10 mouse cellular contexts compared by ENCODE assay signal in genomic region chr10:80887181-80887580, GRCm38 (mm10). TPM values are rescaled to one million over a fixed set of nuclear protein-coding genes. Genes with fewer than 3 reads are reported as not detected.
DNase-seq lines count a peak whose midpoint lies in the region; ATAC-seq and TF ChIP-seq lines count a peak whose summit lies in the region.
"Had no signal": no experiment of that assay in that cellular context is flagged by ENCODE, and none has a peak within 500 bp of the region (broad histone marks: within the 10 kb centered on the region; RNA-seq: fewer than 3 reads in every experiment).

No protein-coding gene starts in this region.

- no peaks in the 10 kb centered on the region for H3K4me1 ChIP-seq in midbrain, postnatal 0 days (ENCODE audit: insufficient read depth, low read length)
- no peaks in the 10 kb centered on the region for H3K4me1 ChIP-seq in midbrain, embryonic 16.5 days (ENCODE audit: control insufficient read depth, insufficient read depth, low read length)
- H3K4me1 ChIP-seq in embryonic facial prominence, embryonic 10.5 days = no peaks in the 10 kb centered on the region
- H3K4me1 ChIP-seq in midbrain, embryonic 13.5 days (replicated peaks) = no peaks in the 10 kb centered on the region

- no peak overlapping the region for H3K27ac ChIP-seq in midbrain, postnatal 0 days (ENCODE audit: low read depth, low read length)
- H3K27ac ChIP-seq in midbrain, embryonic 16.5 days (ENCODE audit: low read length) = no peak overlapping the region
- H3K27ac ChIP-seq in embryonic facial prominence, embryonic 10.5 days (replicated peaks) = no peak overlapping the region
- no peak overlapping the region for H3K27ac ChIP-seq in midbrain, embryonic 13.5 days

- intact Hi-C loops in left cerebral cortex, postnatal 25 days (cut with DNase I) = no loop called here

- no peak overlapping the region for H3K9ac ChIP-seq in midbrain, postnatal 0 days (replicated peaks; ENCODE audit: low read length, poor library complexity, severe bottlenecking)
- no peak overlapping the region for H3K9ac ChIP-seq in midbrain, embryonic 16.5 days (ENCODE audit: low read depth, low read length)
- no peak overlapping the region for H3K9ac ChIP-seq in midbrain, embryonic 13.5 days (replicated peaks)

- H3K36me3 ChIP-seq in midbrain, postnatal 0 days (ENCODE audit: insufficient read depth, low read length) = no peaks in the 10 kb centered on the region
- no peaks in the 10 kb centered on the region for H3K36me3 ChIP-seq in midbrain, embryonic 16.5 days (ENCODE audit: control insufficient read depth, insufficient read depth, low read length)
- H3K36me3 ChIP-seq in embryonic facial prominence, embryonic 10.5 days (replicated peaks) = no peaks in the 10 kb centered on the region
- H3K36me3 ChIP-seq in midbrain, embryonic 13.5 days = no peaks in the 10 kb centered on the region

- no peak overlapping the region for H3K4me3 ChIP-seq in midbrain, postnatal 0 days (ENCODE audit: low read depth, low read length)
- no peak overlapping the region for H3K4me3 ChIP-seq in midbrain, embryonic 16.5 days (ENCODE audit: low read depth, low read length)
- no peak overlapping the region for H3K4me3 ChIP-seq in embryonic facial prominence, embryonic 10.5 days
- H3K4me3 ChIP-seq in midbrain, embryonic 13.5 days (replicated peaks) = no peak overlapping the region
- H3K4me3 ChIP-seq: myocyte had no signal

- no peak for ATAC-seq in midbrain, postnatal 0 days (ENCODE audit: low FRiP score)
- no peak for ATAC-seq in midbrain, embryonic 16.5 days
- no peak for ATAC-seq in midbrain, embryonic 13.5 days

- H3K27me3 ChIP-seq in midbrain, postnatal 0 days (ENCODE audit: insufficient read depth, low read length) = no peaks in the 10 kb centered on the region
- peaks cover 5% of the 10 kb centered on the region for H3K27me3 ChIP-seq in midbrain, embryonic 16.5 days (ENCODE audit: control insufficient read depth, insufficient read depth, low read depth, low read length)
- H3K27me3 ChIP-seq in embryonic facial prominence, embryonic 10.5 days (replicated peaks; ENCODE audit: low read depth, poor library complexity, severe bottlenecking) = peaks cover 37% of the 10 kb centered on the region
- H3K27me3 ChIP-seq in midbrain, embryonic 13.5 days = peaks cover 24% of the 10 kb centered on the region

- 73% methylated on average over 11 of the region's 11 CpGs for WGBS in midbrain, postnatal 0 days
- WGBS in midbrain, embryonic 16.5 days = 73% methylated on average over 11 of the region's 11 CpGs
- WGBS in embryonic facial prominence, embryonic 10.5 days = 83% methylated on average over 11 of the region's 11 CpGs
- 81% methylated on average over 11 of the region's 11 CpGs for WGBS in midbrain, embryonic 13.5 days

- peak; percentile 12 for DNase-seq in midbrain, postnatal 0 days (ENCODE audit: low spot score)
- DNase-seq in cerebellum, postnatal 25 days = peak; percentile 85 to 91
- DNase-seq in kidney, postnatal 10 days = peak; percentile 81
- DNase-seq in testis, postnatal 14 days (ENCODE audit: low spot score) = peak; percentile 81
- DNase-seq in left cerebral cortex, postnatal 25 days (ENCODE audit: low spot score in 2 of 2) = no peak
- no peak for DNase-seq in embryonic facial prominence, embryonic 10.5 days (ENCODE audit: low spot score)

- H3K9me3 ChIP-seq in midbrain, postnatal 0 days (ENCODE audit: low read length) = no peaks in the 10 kb centered on the region
- H3K9me3 ChIP-seq in midbrain, embryonic 16.5 days (replicated peaks; ENCODE audit: control insufficient read depth, low read length, poor library complexity, severe bottlenecking) = no peaks in the 10 kb centered on the region
- H3K9me3 ChIP-seq in embryonic facial prominence, embryonic 10.5 days = peaks cover 5% of the 10 kb centered on the region; the same call in 1 of the 2 replicates
- H3K9me3 ChIP-seq in midbrain, embryonic 13.5 days = no peaks in the 10 kb centered on the region

- no peak overlapping the region for H3K4me2 ChIP-seq in midbrain, postnatal 0 days (ENCODE audit: low read depth, low read length, poor library complexity, severe bottlenecking)
- H3K4me2 ChIP-seq in midbrain, embryonic 16.5 days (ENCODE audit: low read length) = no peak overlapping the region
- no peak overlapping the region for H3K4me2 ChIP-seq in midbrain, embryonic 13.5 days (replicated peaks)

- TF ChIP-seq CTCF in midbrain, postnatal 0 days (IDR thresholded peaks at IDR 0.05) = no peak

RNA-seq across cellular contexts. Expression of gene Timm13, which starts 13.6 kb away (rescaled TPM):
- 153 and 267 TPM in 2 replicates for total RNA-seq in midbrain, postnatal 0 days (2014; rRNA removed)
- 362 and 384 TPM in 2 replicates for polyA plus RNA-seq in midbrain, postnatal 0 days (2015; fragmentation: Nextera tagmentation; extraction: Ambion mirVana)
- polyA plus RNA-seq in midbrain, embryonic 16.5 days (2015; fragmentation: Nextera tagmentation; extraction: Ambion mirVana) = 297 and 316 TPM in 2 replicates
- 100 to 1,000 TPM; 139 TPM for total RNA-seq in left cerebral cortex, postnatal 25 days (2021)
- polyA plus RNA-seq in embryonic facial prominence, embryonic 10.5 days (2016; fragmentation: Nextera tagmentation; extraction: Ambion mirVana) = 349 and 359 TPM in 2 replicates
- 331 TPM in 2 replicates for polyA plus RNA-seq in midbrain, embryonic 13.5 days (2015; fragmentation: Nextera tagmentation; extraction: Ambion mirVana)

RNA-seq across cellular contexts. Expression of gene Tmprss9, which starts 15.5 kb away (rescaled TPM):
- total RNA-seq in midbrain, postnatal 0 days (2014; rRNA removed) = 0.09 and 0.11 TPM in 2 replicates
- polyA plus RNA-seq in midbrain, postnatal 0 days (2015; fragmentation: Nextera tagmentation; extraction: Ambion mirVana) = 0.27 and 0.31 TPM in 2 replicates
- 0.10 and 0.16 TPM in 2 replicates for polyA plus RNA-seq in midbrain, embryonic 16.5 days (2015; fragmentation: Nextera tagmentation; extraction: Ambion mirVana)
- total RNA-seq in left cerebral cortex, postnatal 25 days (2021) = under 1 TPM in 1 of 2 experiments, not detected in 1; 0.32 TPM
- polyA plus RNA-seq in embryonic facial prominence, embryonic 10.5 days (2016; fragmentation: Nextera tagmentation; extraction: Ambion mirVana) = 0.06 and 0.10 TPM in 2 replicates
- 0.15 and 0.31 TPM in 2 replicates for polyA plus RNA-seq in midbrain, embryonic 13.5 days (2015; fragmentation: Nextera tagmentation; extraction: Ambion mirVana)
- total RNA-seq: ES-E14 had no signal

RNA-seq across cellular contexts. Expression of gene Lmnb2, which starts 30.9 kb away (rescaled TPM):
- 40.2 and 47.3 TPM in 2 replicates for total RNA-seq in midbrain, postnatal 0 days (2014; rRNA removed)
- 22.6 and 22.7 TPM in 2 replicates for polyA plus RNA-seq in midbrain, postnatal 0 days (2015; fragmentation: Nextera tagmentation; extraction: Ambion mirVana)
- polyA plus RNA-seq in midbrain, embryonic 16.5 days (2015; fragmentation: Nextera tagmentation; extraction: Ambion mirVana) = 40.4 and 45.5 TPM in 2 replicates
- total RNA-seq in left cerebral cortex, postnatal 25 days (2021) = 10 to 100 TPM; 15.1 to 18.9 TPM
- 82.7 and 83.1 TPM in 2 replicates for polyA plus RNA-seq in embryonic facial prominence, embryonic 10.5 days (2016; fragmentation: Nextera tagmentation; extraction: Ambion mirVana)
- 46.9 and 48.2 TPM in 2 replicates for polyA plus RNA-seq in midbrain, embryonic 13.5 days (2015; fragmentation: Nextera tagmentation; extraction: Ambion mirVana)

RNA-seq across cellular contexts. Expression of gene Sppl2b, which starts 32.1 kb away (rescaled TPM):
- 116 and 132 TPM in 2 replicates for total RNA-seq in midbrain, postnatal 0 days (2014; rRNA removed)
- 78.6 and 86.2 TPM in 2 replicates for polyA plus RNA-seq in midbrain, postnatal 0 days (2015; fragmentation: Nextera tagmentation; extraction: Ambion mirVana)
- polyA plus RNA-seq in midbrain, embryonic 16.5 days (2015; fragmentation: Nextera tagmentation; extraction: Ambion mirVana) = 82.4 and 84.1 TPM in 2 replicates
- total RNA-seq in left cerebral cortex, postnatal 25 days (2021) = 10 to 100 TPM; 58.6 to 66.2 TPM
- 45.2 and 45.3 TPM in 2 replicates for polyA plus RNA-seq in embryonic facial prominence, embryonic 10.5 days (2016; fragmentation: Nextera tagmentation; extraction: Ambion mirVana)
- polyA plus RNA-seq in midbrain, embryonic 13.5 days (2015; fragmentation: Nextera tagmentation; extraction: Ambion mirVana) = 56.9 and 61.1 TPM in 2 replicates

RNA-seq across cellular contexts. Expression of gene Lsm7, which starts 32.2 kb away (rescaled TPM):
- total RNA-seq in midbrain, postnatal 0 days (2014; rRNA removed) = 136 and 249 TPM in 2 replicates
- polyA plus RNA-seq in midbrain, postnatal 0 days (2015; fragmentation: Nextera tagmentation; extraction: Ambion mirVana) = 292 and 299 TPM in 2 replicates
- 202 and 205 TPM in 2 replicates for polyA plus RNA-seq in midbrain, embryonic 16.5 days (2015; fragmentation: Nextera tagmentation; extraction: Ambion mirVana)
- total RNA-seq in left cerebral cortex, postnatal 25 days (2021) = 10 to 100 TPM; 35.9 to 47.8 TPM
- polyA plus RNA-seq in embryonic facial prominence, embryonic 10.5 days (2016; fragmentation: Nextera tagmentation; extraction: Ambion mirVana) = 364 TPM in 2 replicates
- polyA plus RNA-seq in midbrain, embryonic 13.5 days (2015; fragmentation: Nextera tagmentation; extraction: Ambion mirVana) = 249 and 254 TPM in 2 replicates

Comparison
In these comparisons a context has a peak if more than half of its experiments do, and no peak if none do; other contexts are left out.
1. DNase-seq: peak in midbrain, postnatal 0 days (single experiment), cerebellum, postnatal 25 days (2 of 2), kidney, postnatal 10 days (single experiment) and testis, postnatal 14 days (single experiment); none in left cerebral cortex, postnatal 25 days (0 of 2) and embryonic facial prominence, embryonic 10.5 days (single experiment).